26 mouse cellular contexts compared by ENCODE assay signal in genomic region chr3:107728509-107728908, GRCm38 (mm10). TPM values are rescaled to one million over a fixed set of nuclear protein-coding genes. Genes with fewer than 3 reads are reported as not detected.
DNase-seq lines count a peak whose midpoint lies in the region; ATAC-seq lines count a peak whose summit lies in the region.
"Had no signal": no experiment of that assay in that cellular context is flagged by ENCODE, and none has a peak within 500 bp of the region (broad histone marks: within the 10 kb centered on the region; RNA-seq: fewer than 3 reads in every experiment).

No protein-coding gene starts in this region.

- H3K4me1 ChIP-seq in embryonic facial prominence, embryonic 14.5 days (ENCODE audit: control insufficient read depth, insufficient read depth, low read length) = no peaks in the 10 kb centered on the region
- 0 out of 2 replicates have a peak, but pooled peaks cover 4% of the 10 kb centered on the region for H3K4me1 ChIP-seq in limb, embryonic 15.5 days
- H3K4me1 ChIP-seq: forebrain, embryonic 10.5 days; forebrain, embryonic 13.5 days; heart, embryonic 15.5 days; hindbrain, embryonic 10.5 days; hindbrain, embryonic 13.5 days; intestine, embryonic 15.5 days had no signal

- H3K9ac ChIP-seq in embryonic facial prominence, embryonic 14.5 days (ENCODE audit: low read depth, low read length) = no peak overlapping the region
- no peak overlapping the region for H3K9ac ChIP-seq in limb, embryonic 15.5 days
- H3K9ac ChIP-seq: embryonic facial prominence, embryonic 13.5 days; forebrain, embryonic 13.5 days; heart, embryonic 15.5 days; hindbrain, embryonic 13.5 days; intestine, embryonic 15.5 days had no signal

- no peaks in the 10 kb centered on the region for H3K27me3 ChIP-seq in embryonic facial prominence, embryonic 14.5 days (replicated peaks; ENCODE audit: control insufficient read depth, insufficient read depth, low read length)
- no peaks in the 10 kb centered on the region for H3K27me3 ChIP-seq in limb, embryonic 15.5 days
- H3K27me3 ChIP-seq: embryonic facial prominence, embryonic 13.5 days; forebrain, embryonic 13.5 days; heart, embryonic 15.5 days; hindbrain, embryonic 13.5 days; intestine, embryonic 15.5 days had no signal

- WGBS in embryonic facial prominence, embryonic 14.5 days = 26% methylated on average over 1 of the region's 1 CpGs
- 28% methylated on average over 1 of the region's 1 CpGs for WGBS in limb, embryonic 15.5 days

- no peak overlapping the region for H3K27ac ChIP-seq in embryonic facial prominence, embryonic 14.5 days (replicated peaks; ENCODE audit: low read depth, low read length)
- H3K27ac ChIP-seq in limb, embryonic 15.5 days = no peak overlapping the region
- H3K27ac ChIP-seq: embryonic facial prominence, embryonic 13.5 days; forebrain, embryonic 10.5 days; forebrain, embryonic 13.5 days; heart, embryonic 15.5 days; hindbrain, embryonic 10.5 days; hindbrain, embryonic 13.5 days; intestine, embryonic 15.5 days had no signal

- ATAC-seq in embryonic facial prominence, embryonic 14.5 days (ENCODE audit: low read depth) = no peak
- 0 out of 2 replicates have a peak, but pooled peaks have one; percentile 30 for ATAC-seq in limb, embryonic 15.5 days (ENCODE audit: insufficient number of reproducible peaks, low FRiP score, low TSS enrichment, low read depth)
- ATAC-seq: activated CD4-positive, CD25-positive, alpha-beta regulatory T cell, adult 4 months; forebrain, embryonic 13.5 days; forebrain, embryonic 16.5 days; hindbrain, embryonic 16.5 days; intestine, embryonic 15.5 days had no signal

- intact Hi-C loops in left cerebral cortex, postnatal 10 days (cut with DNase I) = no loop called here

- no peak overlapping the region for H3K4me2 ChIP-seq in embryonic facial prominence, embryonic 14.5 days (ENCODE audit: low read depth, low read length)
- H3K4me2 ChIP-seq in limb, embryonic 15.5 days = no peak overlapping the region
- H3K4me2 ChIP-seq: embryonic facial prominence, embryonic 13.5 days; forebrain, embryonic 13.5 days; heart, embryonic 11.5 days; heart, embryonic 15.5 days; hindbrain, embryonic 13.5 days; intestine, embryonic 15.5 days had no signal

- no peaks in the 10 kb centered on the region for H3K9me3 ChIP-seq in embryonic facial prominence, embryonic 14.5 days (ENCODE audit: control insufficient read depth, low read length)
- no peaks in the 10 kb centered on the region for H3K9me3 ChIP-seq in limb, embryonic 15.5 days
- H3K9me3 ChIP-seq: embryonic facial prominence, embryonic 13.5 days; forebrain, embryonic 10.5 days; forebrain, embryonic 13.5 days; heart, embryonic 15.5 days; hindbrain, embryonic 10.5 days; hindbrain, embryonic 13.5 days; intestine, embryonic 15.5 days had no signal

- DNase-seq in layer of hippocampus, adult 9-11 months = peak; percentile 49
- no peak for DNase-seq in layer of hippocampus, postnatal 14 days (ENCODE audit: low spot score in 2 of 2)
- peak; percentile 29 for DNase-seq in embryonic facial prominence, embryonic 14.5 days (ENCODE audit: low spot score)
- no peak for DNase-seq in thymus, postnatal 25 days
- DNase-seq in left cerebral cortex, postnatal 10 days (ENCODE audit: extremely low spot score in 1 of 2, low spot score in 2 of 2) = no peak
- DNase-seq: adrenal gland, postnatal 10 days; adrenal gland, postnatal 36 days; cerebellum, adult 18-20 months; cerebellum, adult 9-11 months; cerebellum, postnatal 25 days; gastrocnemius, postnatal 10 days; gastrocnemius, postnatal 36 days; heart, postnatal 10 days; heart, postnatal 36 days had no signal

- H3K36me3 ChIP-seq in embryonic facial prominence, embryonic 14.5 days (ENCODE audit: control insufficient read depth, insufficient read depth, low read length) = no peaks in the 10 kb centered on the region
- no peaks in the 10 kb centered on the region for H3K36me3 ChIP-seq in limb, embryonic 15.5 days
- H3K36me3 ChIP-seq: embryonic facial prominence, embryonic 13.5 days; forebrain, embryonic 10.5 days; heart, embryonic 15.5 days; hindbrain, embryonic 10.5 days; hindbrain, embryonic 13.5 days; intestine, embryonic 15.5 days had no signal

- H3K4me3 ChIP-seq in embryonic facial prominence, embryonic 14.5 days (ENCODE audit: low read depth, low read length) = no peak overlapping the region
- H3K4me3 ChIP-seq in limb, embryonic 15.5 days = no peak overlapping the region
- H3K4me3 ChIP-seq: embryonic facial prominence, embryonic 13.5 days; forebrain, embryonic 10.5 days; forebrain, embryonic 13.5 days; heart, embryonic 15.5 days; hindbrain, embryonic 10.5 days; hindbrain, embryonic 13.5 days; intestine, embryonic 15.5 days had no signal

RNA-seq across cellular contexts. Expression of gene Csf1, which starts 31.8 kb away (rescaled TPM):
- total RNA-seq in layer of hippocampus, postnatal 14 days (2021) = 10 to 100 TPM; 11.9 to 13.3 TPM
- polyA plus RNA-seq in embryonic facial prominence, embryonic 14.5 days (2014; fragmentation: Nextera tagmentation; extraction: Ambion mirVana) = 18.1 and 21.4 TPM in 2 replicates
- polyA plus RNA-seq in limb, embryonic 15.5 days (2015; fragmentation: Nextera tagmentation; extraction: Ambion mirVana) = 17.0 and 20.7 TPM in 2 replicates
- 1 to 10 TPM; 7.5 to 8.3 TPM for total RNA-seq in left cerebral cortex, postnatal 10 days (2021)

RNA-seq across cellular contexts. Expression of gene Ahcyl1, which starts 32.1 kb away (rescaled TPM):
- 100 to 1,000 TPM; 331 to 365 TPM for total RNA-seq in layer of hippocampus, postnatal 14 days (2021)
- polyA plus RNA-seq in embryonic facial prominence, embryonic 14.5 days (2014; fragmentation: Nextera tagmentation; extraction: Ambion mirVana) = 89.3 and 95.0 TPM in 2 replicates
- polyA plus RNA-seq in limb, embryonic 15.5 days (2015; fragmentation: Nextera tagmentation; extraction: Ambion mirVana) = 61.5 and 74.7 TPM in 2 replicates
- 100 to 1,000 TPM; 246 to 267 TPM for total RNA-seq in left cerebral cortex, postnatal 10 days (2021)

Comparison
In these comparisons a context has a peak if more than half of its experiments do, and no peak if none do; other contexts are left out.
1. DNase-seq: peak in layer of hippocampus, adult 9-11 months (single experiment) and embryonic facial prominence, embryonic 14.5 days (single experiment); none in layer of hippocampus, postnatal 14 days (0 of 2), thymus, postnatal 25 days (single experiment) and left cerebral cortex, postnatal 10 days (0 of 2).